Mouse (Mus musculus) inflammation-experienced regulatory T-cells, adult 6 months (primary cell): ENCODE data around the gene Trak1. TPM values are rescaled to one million over a fixed set of nuclear protein-coding genes. Genes with fewer than 3 reads are reported as not detected.

ENCODE experiments used
- ATAC-seq: one replicate; pipeline ENCODE4 v1.8.0; 2017
- polyA plus RNA-seq, 3 experiments: library from polyadenylated mRNA; unstranded; fragments of 100-300 nt; shearing (Covaris generic); gene quantifications; one replicate each; pipeline ENCODE4 v1.2.1; 2017

Trak1 gene
- polyA plus RNA-seq, 3 experiments from 2014 or later: 7.5 to 12.9 (median 11.8) TPM

DNA sequence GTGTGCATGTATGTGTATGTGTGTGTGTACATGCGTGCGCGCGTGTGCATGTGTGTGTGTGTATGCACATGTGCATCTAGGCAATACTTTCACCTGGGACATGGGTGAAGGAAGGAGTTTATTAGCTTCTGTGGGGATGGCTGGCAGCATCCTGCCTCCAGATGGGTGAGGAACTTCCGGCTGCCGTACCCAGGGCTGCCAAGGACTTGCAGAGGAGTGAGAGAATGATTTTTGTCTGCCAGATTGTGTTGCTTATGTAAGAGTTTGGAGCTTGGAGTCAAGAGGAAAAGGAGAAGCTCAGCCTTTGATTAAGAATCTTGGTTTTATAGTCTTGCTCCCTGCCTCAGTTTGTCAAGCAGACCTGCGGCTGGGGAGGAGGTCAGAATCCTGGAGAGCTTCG lies 208.0 kb downstream of the Trak1 start:
- no peak for ATAC-seq

- no peak for ATAC-seq
Measured at GRCm38 (mm10) chr9:121506478-121507180, 209.3 kb downstream of the Trak1 start.

GRCm38 (mm10) chr9:121511911-121512310 lies 214.6 kb downstream of the Trak1 start:
- ATAC-seq: no peak

DNA sequence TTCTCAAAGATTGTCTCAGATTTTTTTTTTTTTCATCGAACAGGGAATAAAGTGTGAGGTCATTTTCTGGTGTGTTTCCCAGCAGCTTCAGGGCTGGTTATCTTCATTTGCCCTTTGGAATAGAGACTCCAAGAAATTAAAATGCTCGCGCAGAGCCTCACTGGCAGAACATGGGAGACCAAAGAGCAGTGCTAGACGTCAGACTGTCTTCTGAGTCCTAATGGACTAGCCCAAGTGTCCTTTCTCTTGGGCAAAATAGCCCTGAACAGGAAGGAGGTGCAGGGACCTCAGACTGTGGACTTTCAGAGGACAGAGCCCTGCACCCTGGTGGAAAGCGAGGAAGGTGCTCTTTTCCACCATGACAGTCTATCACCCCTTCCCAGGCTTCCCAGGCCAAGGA lies 217.2 kb downstream of the Trak1 start:
- ATAC-seq: no peak

- ATAC-seq: no peak
Measured at GRCm38 (mm10) chr9:121520047-121520446, 222.7 kb downstream of the Trak1 start.

Other genes with a start within 250 kb of the Trak1 start
- 1 to 10 TPM in 2 of 3 experiments, not detected in 1; 1.6 to 3.8 TPM for gene Ulk4, start 20.3 kb upstream of the Trak1 start, polyA plus RNA-seq
- not detected for gene Cck, start 198.2 kb downstream of the Trak1 start, polyA plus RNA-seq